Mouse (Mus musculus) midbrain, embryonic 11.5 days (tissue): ENCODE data around the gene 5330417C22Rik. TPM values are rescaled to one million over a fixed set of nuclear protein-coding genes. Genes with fewer than 3 reads are reported as not detected.

Source experiments
- ATAC-seq: fragments of 200-750 bp; cut with Nextera tagmentation; 2 replicates; pipeline ENCODE4 v1.8.0; 2017; ENCODE audit warnings: moderate TSS enrichment, moderate library complexity; ENCODE audit not compliant: low FRiP score
- DNase-seq: peaks from one replicate; pipeline ENCODE4 v3.0.0; 2015; ENCODE audit warnings: low spot score; ENCODE audit errors: missing footprints
- H3K27ac ChIP-seq: fragments of 300-500 bp; sonication (generic); 2 replicates; pipeline ENCODE4 v1.5.1; 2014; ENCODE audit warnings: low read depth, low read length
- H3K27me3 ChIP-seq: fragments of 300-500 bp; sonication (generic); 2 replicates; pipeline ENCODE4 v1.6.1; 2014; ENCODE audit warnings: mild to moderate bottlenecking, low read length, moderate library complexity, mixed read lengths; ENCODE audit not compliant: control insufficient read depth, insufficient read depth
- H3K36me3 ChIP-seq: fragments of 300-500 bp; sonication (generic); 2 replicates; pipeline ENCODE4 v1.6.1; 2014; ENCODE audit warnings: mild to moderate bottlenecking, low read length, moderate library complexity, mixed read lengths; ENCODE audit not compliant: control insufficient read depth, insufficient read depth
- H3K4me1 ChIP-seq: fragments of 300-500 bp; sonication (generic); 2 replicates; pipeline ENCODE4 v1.6.1; 2014; ENCODE audit warnings: low read length; ENCODE audit not compliant: control insufficient read depth, insufficient read depth
- H3K4me2 ChIP-seq: fragments of 300-500 bp; sonication (generic); 2 replicates; pipeline ENCODE4 v1.6.1; 2014; ENCODE audit warnings: mild to moderate bottlenecking, moderate library complexity
- H3K4me3 ChIP-seq: fragments of 300-500 bp; sonication (generic); 2 replicates; pipeline ENCODE4 v1.5.1; 2014; ENCODE audit warnings: low read depth, low read length
- H3K9ac ChIP-seq: fragments of 300-500 bp; sonication (generic); 2 replicates; pipeline ENCODE4 v1.6.1; 2014; ENCODE audit warnings: low read length
- H3K9me3 ChIP-seq: fragments of 300-500 bp; sonication (generic); 2 replicates; pipeline ENCODE4 v1.6.1; 2016; ENCODE audit warnings: low read length; ENCODE audit not compliant: control insufficient read depth
- WGBS: fragments of 180-500 bp; shearing (Covaris S2); extraction: QIAGEN DNeasy Blood & Tissue Kit; methylation state at CpG from one replicate; pipeline ENCODE4 v1.1.7; 2014; 5-methylcytosine and 5-hydroxymethylcytosine counted together
- polyA plus RNA-seq: library from polyadenylated mRNA; unstranded; fragments of >200 nt; fragmentation: Nextera tagmentation; extraction: Ambion mirVana; gene quantifications from 2 replicates; pipeline ENCODE4 v1.2.1, GENCODE M21; 2014

The 5330417C22Rik gene
- polyA plus RNA-seq, 1 experiment from 2014 or later, result 2.7 TPM

- ATAC-seq (0 out of 2 replicates have a peak, but pooled peaks have one; percentile 1), DNase-seq (peak; percentile 96)
- Histone ChIP-seq H3K9ac (peak overlapping the region; percentile 53; the same call in 1 of the 2 replicates), H3K4me2 (peak overlapping the region; percentile 64), H3K36me3 (peaks cover 6% of the 10 kb centered on the region; the same call in 1 of the 2 replicates), H3K4me1 (peaks cover 13% of the 10 kb centered on the region), H3K27ac (peak overlapping the region; percentile 55; the same call in 1 of the 2 replicates), H3K27me3 (no peaks in the 10 kb centered on the region), H3K4me3 (peak overlapping the region; percentile 63; the same call in 1 of the 2 replicates), H3K9me3 (no peaks in the 10 kb centered on the region)
- WGBS, result 6% methylated on average over 4 of the region's 4 CpGs
Measured at GRCm38 (mm10) chr3:108563309-108563708, 27.0 kb upstream of the 5330417C22Rik start.

- Histone ChIP-seq H3K27ac (peak overlapping the region; percentile 55), H3K4me1 (peaks cover 13% of the 10 kb centered on the region), H3K9ac (peak overlapping the region; percentile 53; the same call in 1 of the 2 replicates), H3K9me3 (no peaks in the 10 kb centered on the region), H3K36me3 (peaks cover 9% of the 10 kb centered on the region; the same call in 1 of the 2 replicates), H3K4me3 (peak overlapping the region; percentile 63), H3K4me2 (peak overlapping the region; percentile 64), H3K27me3 (no peaks in the 10 kb centered on the region)
- DNase-seq (no peak), ATAC-seq (peak; percentile 50)
- 16% methylated on average over 15 of the region's 15 CpGs for whole genome bisulfite sequencing
Measured at GRCm38 (mm10) chr3:108562777-108563271, 26.5 kb upstream of the 5330417C22Rik start.

GRCm38 (mm10) chr3:108562133-108562730 lies 25.9 kb upstream of the 5330417C22Rik start, which contains the start of gene Tmem167b:
Tmem167b (minus strand) TSS chr3:108562466.
- peaks cover 9% of the 10 kb centered on the region; the same call in 1 of the 2 replicates for H3K36me3 ChIP-seq
- ATAC-seq, result peak; percentile 98
- peak within 1 kb of the TSS; percentile 63 for H3K4me3 ChIP-seq
- peak within 1 kb of the TSS; percentile 68 for H3K4me2 ChIP-seq
- DNase-seq, result peak; percentile 99
- H3K4me1 ChIP-seq, result peaks cover 13% of the 10 kb centered on the region
- H3K9me3 ChIP-seq, result no peaks in the 10 kb centered on the region
- no peaks in the 10 kb centered on the region for H3K27me3 ChIP-seq
- WGBS, result under 1% methylated on average over 45 of the region's 45 CpGs
- H3K27ac ChIP-seq, result peak within 1 kb of the TSS; percentile 55
- H3K9ac ChIP-seq, result peak within 1 kb of the TSS; percentile 76

- H3K9me3 ChIP-seq, result no peaks in the 10 kb centered on the region
- DNase-seq (no peak), ATAC-seq (no peak)
- H3K4me2 ChIP-seq, result no peak overlapping the region
- H3K9ac ChIP-seq, result no peak overlapping the region
- 88% methylated on average over 4 of the region's 4 CpGs for WGBS
- peaks cover 9% of the 10 kb centered on the region; the same call in 1 of the 2 replicates for H3K36me3 ChIP-seq
- no peaks in the 10 kb centered on the region for H3K27me3 ChIP-seq
- H3K4me3 ChIP-seq, result no peak overlapping the region
- peaks cover 18% of the 10 kb centered on the region for H3K4me1 ChIP-seq
- no peak overlapping the region for H3K27ac ChIP-seq
Measured at GRCm38 (mm10) chr3:108557888-108558287, 21.6 kb upstream of the 5330417C22Rik start.

GRCm38 (mm10) chr3:108554587-108555312 lies 18.4 kb upstream of the 5330417C22Rik start:
- peak; percentile 97 for ATAC-seq
- no peaks in the 10 kb centered on the region for H3K9me3 ChIP-seq
- H3K27me3 ChIP-seq, result no peaks in the 10 kb centered on the region
- H3K4me1 ChIP-seq, result peaks cover 6% of the 10 kb centered on the region
- peak overlapping the region; percentile 76 for H3K4me2 ChIP-seq
- 18% methylated on average over 22 of the region's 22 CpGs for WGBS
- H3K27ac ChIP-seq, result peak overlapping the region; percentile 74
- peak overlapping the region; percentile 93 for H3K9ac ChIP-seq
- peak; percentile 99 for DNase-seq
- H3K36me3 ChIP-seq, result peaks cover 9% of the 10 kb centered on the region; the same call in 1 of the 2 replicates
- H3K4me3 ChIP-seq, result peak overlapping the region; percentile 76

- WGBS, result under 1% methylated on average over 42 of the region's 42 CpGs
- H3K4me2 ChIP-seq, result peak overlapping the region; percentile 76
- ATAC-seq (peak; percentile 75), DNase-seq (no peak)
- H3K9me3 ChIP-seq, result no peaks in the 10 kb centered on the region
- H3K9ac ChIP-seq, result peak overlapping the region; percentile 93
- peaks cover 9% of the 10 kb centered on the region; the same call in 1 of the 2 replicates for H3K36me3 ChIP-seq
- H3K27ac ChIP-seq, result peak overlapping the region; percentile 74
- no peaks in the 10 kb centered on the region for H3K27me3 ChIP-seq
- peaks cover 6% of the 10 kb centered on the region for H3K4me1 ChIP-seq
- H3K4me3 ChIP-seq, result peak overlapping the region; percentile 76
Measured at GRCm38 (mm10) chr3:108554111-108554561, 17.8 kb upstream of the 5330417C22Rik start.

- Histone ChIP-seq H3K27me3 (no peaks in the 10 kb centered on the region), H3K4me1 (no peaks in the 10 kb centered on the region), H3K36me3 (no peaks in the 10 kb centered on the region), H3K27ac (no peak overlapping the region), H3K4me2 (no peak overlapping the region), H3K9ac (no peak overlapping the region), H3K4me3 (no peak overlapping the region), H3K9me3 (no peaks in the 10 kb centered on the region)
- WGBS, result 82% methylated on average over 11 of the region's 11 CpGs
- DNase-seq (peak; percentile 45), ATAC-seq (no peak)
Measured at GRCm38 (mm10) chr3:108542299-108542698, 6.0 kb upstream of the 5330417C22Rik start.

GRCm38 (mm10) chr3:108537303-108537702 lies 967 bp upstream of the 5330417C22Rik start:
- no peak overlapping the region for H3K9ac ChIP-seq
- WGBS, result 7% methylated on average over 17 of the region's 17 CpGs
- no peak overlapping the region for H3K4me3 ChIP-seq

More at GRCm38 (mm10) chr3:108537303-108537702, 967 bp upstream of the 5330417C22Rik start:
- peaks cover 8% of the 10 kb centered on the region for H3K27me3 ChIP-seq
- ATAC-seq (peak; percentile 76), DNase-seq (peak; percentile 97)
- H3K27ac ChIP-seq, result no peak overlapping the region
- H3K4me2 ChIP-seq, result peak overlapping the region; percentile 19; the same call in 1 of the 2 replicates
- H3K9me3 ChIP-seq, result no peaks in the 10 kb centered on the region
- H3K36me3 ChIP-seq, result no peaks in the 10 kb centered on the region
- peaks cover 5% of the 10 kb centered on the region; the same call in 1 of the 2 replicates for H3K4me1 ChIP-seq
